Mouse (Mus musculus) kidney, postnatal 0 days (tissue): ENCODE data around the gene Gm7138. TPM values are rescaled to one million over a fixed set of nuclear protein-coding genes. Genes with fewer than 3 reads are reported as not detected.
"Not testable (repeated sequence)": the region's sequence is repeated elsewhere in the genome, so short reads cannot be mapped to it uniquely, and the experiment has no call there.

ENCODE experiments used
- ATAC-seq: fragments of 200-750 bp; cut with Nextera tagmentation; replicated peaks from 2 replicates; pipeline ENCODE4 v1.8.0; 2017; ENCODE audit warnings: low read depth, moderate number of reproducible peaks, moderate TSS enrichment, moderate library complexity; ENCODE audit not compliant: low FRiP score
- DNase-seq: peaks from one replicate; pipeline ENCODE4 v3.0.0-alpha.2; 2016; ENCODE audit warnings: low spot score
- H3K27ac ChIP-seq: fragments of 300-500 bp; sonication (generic); 2 replicates; pipeline ENCODE4 v1.5.1; 2014; ENCODE audit warnings: mild to moderate bottlenecking
- H3K27me3 ChIP-seq: fragments of 300-500 bp; sonication (generic); 2 replicates; pipeline ENCODE4 v1.6.1; 2014; ENCODE audit warnings: low read length, mixed read lengths; ENCODE audit not compliant: insufficient read depth
- H3K36me3 ChIP-seq: fragments of 300-500 bp; sonication (generic); 2 replicates; pipeline ENCODE4 v1.6.1; 2014; ENCODE audit warnings: low read length, mixed read lengths; ENCODE audit not compliant: insufficient read depth
- H3K4me1 ChIP-seq: fragments of 300-500 bp; sonication (generic); replicated peaks from 2 replicates; pipeline ENCODE4 v1.6.1; 2014; ENCODE audit warnings: antibody characterized with exemption, low read length, mixed read lengths; ENCODE audit not compliant: insufficient read depth
- H3K4me2 ChIP-seq: fragments of 300-500 bp; sonication (generic); 2 replicates; pipeline ENCODE4 v1.6.1; 2014; ENCODE audit warnings: mild to moderate bottlenecking, low read length, moderate library complexity, mixed read lengths
- H3K4me3 ChIP-seq: fragments of 300-500 bp; sonication (generic); replicated peaks from 2 replicates; pipeline ENCODE4 v1.5.1; 2014; ENCODE audit warnings: low read depth, low read length
- H3K9ac ChIP-seq: fragments of 300-500 bp; sonication (generic); 2 replicates; pipeline ENCODE4 v1.6.1; 2014; ENCODE audit warnings: low read depth, low read length
- H3K9me3 ChIP-seq: fragments of 300-500 bp; sonication (generic); replicated peaks from 2 replicates; pipeline ENCODE4 v1.6.1; 2016; ENCODE audit warnings: low read length, inconsistent platforms, mixed read lengths
- CTCF ChIP-seq: IDR thresholded peaks from 2 replicates; pipeline ENCODE4 v1.5.1; 2016; ENCODE audit warnings: antibody characterized with exemption, low read depth, mild to moderate bottlenecking, moderate library complexity
- WGBS: fragments of 180-500 bp; shearing (Covaris S2); extraction: QIAGEN DNeasy Blood & Tissue Kit; methylation state at CpG from one replicate; pipeline ENCODE4 v1.1.7; 2014; 5-methylcytosine and 5-hydroxymethylcytosine counted together
- polyA plus RNA-seq: library from polyadenylated mRNA; unstranded; fragments of >200 nt; fragmentation: Nextera tagmentation; extraction: Ambion mirVana; gene quantifications from 2 replicates; pipeline ENCODE4 v1.2.1, GENCODE M21; 2015

The Gm7138 gene
- polyA plus RNA-seq, 1 experiment from 2014 or later, result not detected

GRCm38 (mm10) chr10:77798921-77799508 is 22.3 kb upstream of the Gm7138 start, which contains the start of gene Gm19668:
TSS of gene Gm19668 (minus strand) at chr10:77799133.
- WGBS, result 45% methylated on average over 8 of the region's 8 CpGs
- H3K27me3 ChIP-seq, result no peaks in the 10 kb centered on the region
- TF ChIP-seq CTCF, result no peak

GRCm38 (mm10) chr10:77798164-77798920 is 21.6 kb upstream of the Gm7138 start:
- H3K27me3 ChIP-seq, H3K4me3 ChIP-seq, H3K4me1 ChIP-seq, ATAC-seq, DNase-seq, H3K9me3 ChIP-seq, H3K27ac ChIP-seq, H3K9ac ChIP-seq, H3K4me2 ChIP-seq, H3K36me3 ChIP-seq: not testable (repeated sequence)
- WGBS, result 67% methylated on average over 2 of the region's 3 CpGs

More at GRCm38 (mm10) chr10:77798921-77799508, 22.3 kb upstream of the Gm7138 start, which contains the start of gene Gm19668:
- Histone ChIP-seq H3K36me3 (no peaks in the 10 kb centered on the region), H3K9ac (no peak within 1 kb of the TSS), H3K4me1 (no peaks in the 10 kb centered on the region), H3K9me3 (no peaks in the 10 kb centered on the region), H3K4me2 (no peak within 1 kb of the TSS), H3K27ac (no peak within 1 kb of the TSS), H3K4me3 (no peak within 1 kb of the TSS)
- DNase-seq (no peak), ATAC-seq (no peak)

GRCm38 (mm10) chr10:77797677-77798076 is 20.9 kb upstream of the Gm7138 start:
- Histone ChIP-seq H3K27ac (no peak overlapping the region), H3K4me3 (no peak overlapping the region), H3K27me3 (no peaks in the 10 kb centered on the region), H3K4me1 (no peaks in the 10 kb centered on the region), H3K4me2 (no peak overlapping the region), H3K9me3 (no peaks in the 10 kb centered on the region), H3K9ac (no peak overlapping the region), H3K36me3 (no peaks in the 10 kb centered on the region)
- 32% methylated on average over 3 of the region's 3 CpGs for WGBS
- ATAC-seq (no peak), DNase-seq (no peak)
- no peak for TF ChIP-seq CTCF

- no peaks in the 10 kb centered on the region for H3K27me3 ChIP-seq
- no peaks in the 10 kb centered on the region for H3K4me1 ChIP-seq
- no peak within 1 kb of the TSS for H3K9ac ChIP-seq
- TF ChIP-seq CTCF, result no peak
- no peak for DNase-seq
- no peak for ATAC-seq
- H3K27ac ChIP-seq, result no peak within 1 kb of the TSS
- no peak within 1 kb of the TSS for H3K4me2 ChIP-seq
- H3K4me3 ChIP-seq, result no peak within 1 kb of the TSS
- no peaks in the 10 kb centered on the region for H3K9me3 ChIP-seq
- 40% methylated on average over 2 of the region's 2 CpGs for WGBS
- H3K36me3 ChIP-seq, result no peaks in the 10 kb centered on the region
Measured at GRCm38 (mm10) chr10:77794976-77795375, 18.2 kb upstream of the Gm7138 start, which contains the start of gene Gm9639. TSS of gene Gm9639 (minus strand) at chr10:77795076.

GRCm38 (mm10) chr10:77788621-77789020 is 11.9 kb upstream of the Gm7138 start:
- no peaks in the 10 kb centered on the region for H3K4me1 ChIP-seq
- DNase-seq, result no peak
- H3K36me3 ChIP-seq, result no peaks in the 10 kb centered on the region
- no peak overlapping the region for H3K27ac ChIP-seq
- no peaks in the 10 kb centered on the region for H3K9me3 ChIP-seq
- WGBS, result 38% methylated on average over 2 of the region's 2 CpGs
- TF ChIP-seq CTCF, result no peak
- no peak for ATAC-seq
- no peaks in the 10 kb centered on the region for H3K27me3 ChIP-seq
- H3K9ac ChIP-seq, result no peak overlapping the region
- no peak overlapping the region for H3K4me3 ChIP-seq
- H3K4me2 ChIP-seq, result no peak overlapping the region

- DNase-seq, H3K36me3 ChIP-seq, ATAC-seq, H3K4me1 ChIP-seq, H3K27ac ChIP-seq, H3K4me3 ChIP-seq, H3K27me3 ChIP-seq, H3K4me2 ChIP-seq, H3K9ac ChIP-seq, H3K9me3 ChIP-seq: not testable (repeated sequence)
- WGBS, result no CpG with 5 or more reads among the region's 1 CpGs
Measured at GRCm38 (mm10) chr10:77787876-77788275, 11.1 kb upstream of the Gm7138 start, which contains the start of gene Gm7137. TSS of gene Gm7137 (minus strand) at chr10:77788200.

- not testable (repeated sequence) for H3K4me2 ChIP-seq, ATAC-seq, H3K27ac ChIP-seq, H3K27me3 ChIP-seq, H3K4me3 ChIP-seq, H3K9ac ChIP-seq, H3K4me1 ChIP-seq, H3K9me3 ChIP-seq, DNase-seq, H3K36me3 ChIP-seq
- WGBS, result 75% methylated on average over 1 of the region's 3 CpGs
Measured at GRCm38 (mm10) chr10:77783396-77783795, 6.7 kb upstream of the Gm7138 start.

GRCm38 (mm10) chr10:77782442-77782841 is 5.7 kb upstream of the Gm7138 start, which contains the start of gene Gm3250:
TSS of gene Gm3250 (minus strand) at chr10:77782542.
- 100% methylated on average over 1 of the region's 1 CpGs for WGBS

GRCm38 (mm10) chr10:77772142-77772541 is 4.6 kb downstream of the Gm7138 start:
- H3K4me2 ChIP-seq, H3K27ac ChIP-seq, ATAC-seq, H3K36me3 ChIP-seq, H3K27me3 ChIP-seq, H3K4me1 ChIP-seq, H3K9me3 ChIP-seq, H3K9ac ChIP-seq, DNase-seq, H3K4me3 ChIP-seq: not testable (repeated sequence)
- 90% methylated on average over 2 of the region's 3 CpGs for WGBS

More at GRCm38 (mm10) chr10:77782442-77782841, 5.7 kb upstream of the Gm7138 start, which contains the start of gene Gm3250:
- H3K4me3 ChIP-seq, H3K27ac ChIP-seq, H3K9ac ChIP-seq, H3K4me2 ChIP-seq, H3K36me3 ChIP-seq, H3K9me3 ChIP-seq, H3K27me3 ChIP-seq, DNase-seq, ATAC-seq, H3K4me1 ChIP-seq: not testable (repeated sequence)
